ENCODE assay signal across 23 mouse cellular contexts in genomic region chr11:62668986-62669385, GRCm38 (mm10).
"Had no signal": no experiment of that assay in that cellular context is flagged by ENCODE, and none has a peak within 500 bp of the region (broad histone marks: within the 10 kb centered on the region; RNA-seq: fewer than 3 reads in every experiment).

No protein-coding gene starts in this region.

- ATAC-seq: hindbrain, embryonic 16.5 days; inflammation-experienced regulatory T-cells, adult 6 months; intestine, embryonic 15.5 days; intestine, postnatal 0 days had no signal

- DNase-seq: gastrocnemius, adult 2 months; gastrocnemius, postnatal 10 days; gastrocnemius, postnatal 25 days; heart, adult 18-20 months; heart, postnatal 10 days; kidney, adult 18-20 months; kidney, adult 8-10 months; kidney, postnatal 10 days; kidney, postnatal 25 days; kidney, postnatal 4 days; liver had no signal

- H3K4me3 ChIP-seq: heart, embryonic 12.5 days; hindbrain, embryonic 10.5 days; hindbrain, embryonic 12.5 days; intestine, embryonic 15.5 days; limb, embryonic 10.5 days; limb, embryonic 12.5 days had no signal

- H3K27ac ChIP-seq: hindbrain, embryonic 10.5 days; hindbrain, embryonic 12.5 days; hindbrain, embryonic 14.5 days; intestine, embryonic 15.5 days; limb, embryonic 10.5 days; limb, embryonic 12.5 days had no signal

- H3K9me3 ChIP-seq: heart, embryonic 10.5 days; heart, embryonic 12.5 days; hindbrain, embryonic 10.5 days; hindbrain, embryonic 12.5 days; intestine, embryonic 15.5 days; limb, embryonic 10.5 days; limb, embryonic 12.5 days had no signal

- H3K4me1 ChIP-seq: intestine, embryonic 15.5 days; limb, embryonic 10.5 days; limb, embryonic 12.5 days had no signal

- H3K9ac ChIP-seq: heart, embryonic 12.5 days; hindbrain, embryonic 12.5 days; hindbrain, embryonic 14.5 days; intestine, embryonic 15.5 days; limb, embryonic 12.5 days had no signal

- H3K4me2 ChIP-seq: hindbrain, embryonic 12.5 days; hindbrain, embryonic 14.5 days; intestine, embryonic 15.5 days; limb, embryonic 12.5 days; liver, embryonic 11.5 days had no signal

- H3K27me3 ChIP-seq: heart, embryonic 12.5 days; hindbrain, embryonic 12.5 days; intestine, embryonic 15.5 days; limb, embryonic 12.5 days had no signal
